8 mouse cellular contexts compared by ENCODE assay signal in the genomic region with DNA sequence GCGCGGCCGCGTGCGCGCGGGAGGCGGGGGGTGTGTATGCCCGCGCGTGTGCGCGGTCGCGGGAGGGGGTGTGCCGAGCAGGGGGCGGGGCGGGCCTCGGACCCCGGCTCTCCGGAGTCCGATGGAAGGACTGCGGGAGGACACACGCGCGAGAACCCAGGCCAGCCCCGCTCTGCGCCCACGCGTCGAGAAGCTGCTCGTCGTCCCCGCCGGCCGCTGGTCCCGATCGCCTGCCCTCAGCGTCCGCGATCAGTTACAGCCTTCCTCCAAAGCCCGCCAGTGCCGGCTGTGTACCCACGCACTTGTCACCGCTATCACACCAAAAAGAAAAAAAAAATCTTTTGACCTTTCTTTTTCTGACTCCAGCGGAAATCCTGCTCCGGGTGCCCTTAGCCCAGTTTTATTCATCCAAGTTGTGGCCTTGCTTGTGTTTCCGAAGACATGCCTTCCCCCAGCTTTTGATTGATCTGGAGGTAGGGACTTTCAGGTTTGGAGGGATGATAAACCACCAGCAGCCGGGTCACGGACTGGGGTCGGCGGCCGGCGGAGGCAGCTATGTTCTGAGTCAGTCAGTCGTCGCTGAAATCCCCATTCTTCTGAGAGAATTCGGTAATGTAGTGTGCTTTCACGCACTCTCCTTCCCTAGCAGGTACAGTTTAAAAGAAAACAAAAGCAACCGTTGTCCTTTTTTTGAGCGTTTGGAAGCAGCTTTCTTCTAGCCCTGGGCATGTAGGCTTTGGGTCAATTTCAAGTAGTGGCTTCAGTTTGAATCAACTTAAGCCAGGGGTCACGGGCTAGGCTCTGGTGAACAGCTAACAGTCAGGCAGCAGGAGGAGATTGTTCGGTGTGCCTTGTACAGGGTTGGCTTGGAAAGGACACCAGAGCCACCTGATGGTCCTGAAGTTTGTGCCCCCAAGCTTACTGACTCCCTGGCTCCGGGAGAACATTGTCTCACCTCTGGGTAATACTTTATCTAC. TPM values are rescaled to one million over a fixed set of nuclear protein-coding genes. Genes with fewer than 3 reads are reported as not detected.
DNase-seq lines count a peak whose midpoint lies in the region; ATAC-seq lines count a peak whose summit lies in the region.

No protein-coding gene starts in this region.

- under 1% methylated on average over 60 of the region's 63 CpGs for WGBS in forebrain, embryonic 15.5 days
- WGBS in limb, embryonic 10.5 days, result 3% methylated on average over 57 of the region's 63 CpGs
- WGBS in midbrain, embryonic 14.5 days, result 2% methylated on average over 63 of the region's 63 CpGs

- peak overlapping the region; percentile 51 for H3K4me2 ChIP-seq in forebrain, embryonic 15.5 days (replicated peaks)
- peak overlapping the region; percentile 84 for H3K4me2 ChIP-seq in midbrain, embryonic 14.5 days (ENCODE audit: low read length)

- H3K27ac ChIP-seq in forebrain, embryonic 15.5 days (replicated peaks), result peak overlapping the region; percentile 88
- peak overlapping the region; percentile 94 for H3K27ac ChIP-seq in limb, embryonic 10.5 days
- peak overlapping the region; percentile 85 for H3K27ac ChIP-seq in midbrain, embryonic 14.5 days (replicated peaks; ENCODE audit: low read depth, low read length)

- DNase-seq in ovary, postnatal 14 days (ENCODE audit: low spot score), result peak; percentile 11
- no peak for DNase-seq in ovary, postnatal 36 days (ENCODE audit: low spot score)
- peak; percentile 26 to 37 for DNase-seq in adrenal gland, adult 18-20 months (ENCODE audit: low spot score in 2 of 2)
- DNase-seq in limb, embryonic 10.5 days (ENCODE audit: low spot score), result peak; percentile 42
- DNase-seq in midbrain, embryonic 14.5 days, result peak; percentile 55
- no peak for DNase-seq in cerebellum, adult 9-11 months
- no peak for DNase-seq in urinary bladder, postnatal 4 days (ENCODE audit: low spot score in 2 of 2)

- peak overlapping the region; percentile 95 for H3K4me3 ChIP-seq in forebrain, embryonic 15.5 days
- peak overlapping the region; percentile 96 for H3K4me3 ChIP-seq in limb, embryonic 10.5 days
- peak overlapping the region; percentile 88 for H3K4me3 ChIP-seq in midbrain, embryonic 14.5 days (replicated peaks; ENCODE audit: low read depth, low read length)

- H3K27me3 ChIP-seq in forebrain, embryonic 15.5 days, result no peaks in the 10 kb centered on the region
- H3K27me3 ChIP-seq in limb, embryonic 10.5 days (ENCODE audit: low read depth, poor library complexity, severe bottlenecking), result no peaks in the 10 kb centered on the region
- H3K27me3 ChIP-seq in midbrain, embryonic 14.5 days (ENCODE audit: control insufficient read depth, insufficient read depth, low read length), result no peaks in the 10 kb centered on the region

- H3K9me3 ChIP-seq in forebrain, embryonic 15.5 days, result no peaks in the 10 kb centered on the region
- H3K9me3 ChIP-seq in limb, embryonic 10.5 days (replicated peaks), result peaks cover 5% of the 10 kb centered on the region; the same call in 1 of the 2 replicates
- H3K9me3 ChIP-seq in midbrain, embryonic 14.5 days (ENCODE audit: control insufficient read depth, low read length), result 0 out of 2 replicates have a peak, but pooled peaks cover 1% of the 10 kb centered on the region

- peak overlapping the region; percentile 82 for H3K9ac ChIP-seq in forebrain, embryonic 15.5 days (replicated peaks)
- H3K9ac ChIP-seq in midbrain, embryonic 14.5 days (replicated peaks; ENCODE audit: low read length), result peak overlapping the region; percentile 78

- peaks cover 26% of the 10 kb centered on the region for H3K4me1 ChIP-seq in forebrain, embryonic 15.5 days
- H3K4me1 ChIP-seq in limb, embryonic 10.5 days, result peaks cover 22% of the 10 kb centered on the region
- peaks cover 21% of the 10 kb centered on the region for H3K4me1 ChIP-seq in midbrain, embryonic 14.5 days (ENCODE audit: control insufficient read depth, insufficient read depth, low read length)

- peaks cover 11% of the 10 kb centered on the region for H3K36me3 ChIP-seq in forebrain, embryonic 15.5 days
- peaks cover 33% of the 10 kb centered on the region for H3K36me3 ChIP-seq in limb, embryonic 10.5 days
- peaks cover 17% of the 10 kb centered on the region for H3K36me3 ChIP-seq in midbrain, embryonic 14.5 days (ENCODE audit: control insufficient read depth, insufficient read depth, low read length)

- ATAC-seq in forebrain, embryonic 15.5 days (replicated peaks), result peak; percentile 21
- peak; percentile 12; the same call in 1 of the 2 replicates for ATAC-seq in midbrain, embryonic 14.5 days (ENCODE audit: low FRiP score, low TSS enrichment)

RNA-seq across cellular contexts. Expression of a gene that starts 0.8 kb away (rescaled TPM):
- total RNA-seq in adrenal gland, adult 18-20 months (2021), result 10 to 100 TPM; 61.4 to 78.9 TPM
- 10.8 and 12.4 TPM in 2 replicates for polyA plus RNA-seq in forebrain, embryonic 15.5 days (2015; fragmentation: Nextera tagmentation; extraction: Ambion mirVana)
- 8.0 and 9.3 TPM in 2 replicates for polyA plus RNA-seq in limb, embryonic 10.5 days (2016; fragmentation: Nextera tagmentation; extraction: Ambion mirVana)
- polyA plus RNA-seq in midbrain, embryonic 14.5 days (2014; fragmentation: Nextera tagmentation; extraction: Ambion mirVana), result 22.2 and 30.6 TPM in 2 replicates

RNA-seq across cellular contexts. Expression of a gene that starts 0.8 kb away (rescaled TPM):
- not detected for total RNA-seq in adrenal gland, adult 18-20 months (2021)
- 0.42 and 0.57 TPM in 2 replicates for polyA plus RNA-seq in forebrain, embryonic 15.5 days (2015; fragmentation: Nextera tagmentation; extraction: Ambion mirVana)
- polyA plus RNA-seq in limb, embryonic 10.5 days (2016; fragmentation: Nextera tagmentation; extraction: Ambion mirVana), result 0.30 TPM in 1 of 2 replicates, not detected in the other
- polyA plus RNA-seq in midbrain, embryonic 14.5 days (2014; fragmentation: Nextera tagmentation; extraction: Ambion mirVana), result 0.74 and 1.3 TPM in 2 replicates

RNA-seq across cellular contexts. Expression of a gene that starts 0.9 kb away (rescaled TPM):
- 100 to 1,000 TPM; 102 to 121 TPM for total RNA-seq in adrenal gland, adult 18-20 months (2021)
- polyA plus RNA-seq in forebrain, embryonic 15.5 days (2015; fragmentation: Nextera tagmentation; extraction: Ambion mirVana), result 142 and 153 TPM in 2 replicates
- 92.2 and 111 TPM in 2 replicates for polyA plus RNA-seq in limb, embryonic 10.5 days (2016; fragmentation: Nextera tagmentation; extraction: Ambion mirVana)
- 168 and 184 TPM in 2 replicates for polyA plus RNA-seq in midbrain, embryonic 14.5 days (2014; fragmentation: Nextera tagmentation; extraction: Ambion mirVana)

Comparison
In these comparisons a context has a peak if more than half of its experiments do, and no peak if none do; other contexts are left out.
1. DNase-seq: peak in ovary, postnatal 14 days (single experiment), adrenal gland, adult 18-20 months (2 of 2), limb, embryonic 10.5 days (single experiment) and midbrain, embryonic 14.5 days (single experiment); none in ovary, postnatal 36 days (single experiment), cerebellum, adult 9-11 months (single experiment) and urinary bladder, postnatal 4 days (0 of 2).
2. Peak in every context shown above with its lines, with median percentiles within 50 percentile points of each other: H3K27ac ChIP-seq and H3K4me3 ChIP-seq.